Mouse (Mus musculus): ENCODE results near the gene Poc1b.

- TF ChIP-seq MYOG (IDR thresholded peaks at IDR 0.05; ENCODE audit: control insufficient read depth, extremely low read depth, insufficient read length), result no peak
- no peak for TF ChIP-seq CTCF (IDR thresholded peaks at IDR 0.05; ENCODE audit: control insufficient read depth, insufficient read depth, insufficient read length)
- TF ChIP-seq MAX (IDR thresholded peaks at IDR 0.05), result no peak
- TF ChIP-seq CEBPB (IDR thresholded peaks at IDR 0.05; ENCODE audit: low read depth), result no peak
Observed at GRCm38 (mm10) chr10:99209146-99209800, 102.4 kb downstream of the Poc1b start.

Data from C2C12 (cell line).